Mouse (Mus musculus): ENCODE measurements around the gene Mgrn1.

DNA sequence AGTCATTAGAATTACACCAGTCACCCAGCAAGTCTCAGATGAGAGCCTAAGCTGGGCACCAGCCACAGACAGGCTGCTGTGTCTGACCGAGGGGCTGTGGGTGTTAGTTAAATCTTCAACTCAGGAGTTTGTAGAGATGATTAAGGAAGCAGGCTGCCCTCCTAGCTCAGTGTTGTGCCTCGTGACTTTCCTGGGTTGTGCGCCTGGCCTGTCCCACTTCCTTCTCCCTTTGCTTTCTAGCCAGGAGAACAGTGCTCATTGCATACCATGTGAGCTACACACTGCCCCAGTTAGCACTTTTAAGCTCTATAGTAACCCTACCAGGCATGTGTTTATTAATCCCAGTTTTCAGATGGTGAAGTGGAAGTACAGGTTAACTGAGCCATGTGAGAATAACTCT lies 46.5 kb upstream of the Mgrn1 start:
- TF ChIP-seq CTCF (IDR thresholded peaks at IDR 0.05; ENCODE audit: low read depth) (no peak), EP300 (IDR thresholded peaks at IDR 0.05; ENCODE audit: low read depth) (no peak)

All from liver, postnatal 0 days (tissue).